Mouse (Mus musculus): Measurements from ENCODE around the gene Ralgapa2.

The Ralgapa2 gene

GRCm38 (mm10) chr2:146218881-146219535 is 293.1 kb downstream of the Ralgapa2 start:
- 42% methylated on average over 19 of the region's 19 CpGs for WGBS

- 12% methylated on average over 40 of the region's 40 CpGs for WGBS
These were observed 293.9 kb downstream of the Ralgapa2 start for GRCm38 (mm10) chr2:146218161-146218691.

DNA sequence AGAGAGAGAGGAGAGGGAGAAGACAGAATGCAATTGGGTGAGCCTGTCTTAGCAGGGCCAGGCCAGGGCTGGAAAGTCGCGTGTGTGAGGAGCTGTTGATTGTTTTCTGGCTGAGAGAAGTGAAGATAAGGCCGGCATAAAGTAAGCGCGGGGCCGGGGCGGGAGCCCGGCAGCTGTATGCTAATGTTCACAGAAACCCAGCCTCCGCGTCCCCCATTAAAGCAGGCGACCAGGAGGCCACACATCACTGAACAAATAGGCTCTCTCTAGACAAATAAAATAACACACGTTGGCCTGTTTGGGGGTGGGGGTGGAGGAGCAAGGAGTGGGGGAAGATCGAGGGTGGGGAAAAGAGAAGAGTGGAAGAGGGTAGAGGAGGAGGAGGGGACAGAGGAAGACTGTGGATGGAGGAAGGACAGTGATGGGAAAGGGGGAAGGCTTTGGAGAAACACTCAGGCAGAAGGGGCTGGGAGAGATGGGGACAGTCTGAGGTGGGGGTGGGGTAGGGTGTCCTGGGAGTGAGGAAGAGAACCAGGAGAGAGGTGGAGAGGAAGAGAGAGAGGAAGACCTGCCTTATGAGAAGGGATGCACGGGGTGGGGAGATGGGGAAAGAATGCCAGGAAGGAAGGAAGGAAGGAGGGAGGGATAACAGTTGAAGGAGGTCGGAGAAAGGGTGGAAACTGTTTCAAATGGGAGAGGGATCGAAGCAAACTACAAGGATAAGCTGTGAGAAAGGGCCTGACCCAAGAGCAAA is 294.7 kb downstream of the Ralgapa2 start:
- WGBS = 10% methylated on average over 16 of the region's 16 CpGs

DNA sequence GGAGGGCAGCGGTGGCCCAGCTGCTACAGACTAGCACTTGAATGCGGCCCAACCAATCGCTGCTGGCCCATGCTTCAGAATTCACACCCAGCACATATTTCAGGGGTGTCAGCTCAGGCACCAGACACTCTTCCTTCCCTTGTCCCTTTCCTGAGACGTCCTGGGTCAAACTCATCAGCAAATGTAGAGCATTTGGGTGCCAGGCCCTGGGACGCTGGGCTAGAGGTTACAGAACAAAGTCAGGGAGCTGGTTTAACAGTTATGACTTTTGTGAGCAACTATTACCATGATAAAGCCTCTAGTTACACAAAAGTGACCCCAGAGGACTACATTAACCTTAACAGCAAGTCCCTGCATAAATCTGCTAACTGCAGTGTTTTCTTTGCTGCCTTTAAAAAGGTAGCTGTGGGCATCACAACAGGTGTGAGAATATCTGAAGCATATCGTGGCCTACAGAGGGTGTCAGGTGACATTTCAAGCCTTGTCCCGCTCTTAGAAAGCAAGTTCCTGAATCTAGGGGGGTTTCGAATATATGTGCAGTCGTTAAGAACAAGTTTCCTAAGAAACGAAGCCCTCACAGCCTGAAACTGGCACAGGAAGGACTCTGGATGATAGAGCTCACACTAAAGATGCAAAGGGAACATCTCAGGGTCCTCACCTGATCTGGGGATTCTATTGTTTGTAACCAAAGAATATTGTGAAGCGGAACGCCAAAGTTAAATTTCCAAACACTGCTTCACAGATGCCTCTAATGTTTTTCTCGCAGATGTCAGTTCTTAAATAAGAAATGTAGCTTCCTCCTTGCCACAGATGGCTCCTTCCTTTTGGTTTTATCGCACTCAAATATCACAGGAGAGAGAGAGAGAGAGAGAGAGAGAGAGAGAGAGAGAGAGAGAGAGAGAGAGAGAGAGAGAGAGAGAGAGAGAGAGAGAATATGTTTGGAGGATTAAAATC is 295.8 kb downstream of the Ralgapa2 start:
- WGBS = 42% methylated on average over 14 of the region's 14 CpGs

DNA sequence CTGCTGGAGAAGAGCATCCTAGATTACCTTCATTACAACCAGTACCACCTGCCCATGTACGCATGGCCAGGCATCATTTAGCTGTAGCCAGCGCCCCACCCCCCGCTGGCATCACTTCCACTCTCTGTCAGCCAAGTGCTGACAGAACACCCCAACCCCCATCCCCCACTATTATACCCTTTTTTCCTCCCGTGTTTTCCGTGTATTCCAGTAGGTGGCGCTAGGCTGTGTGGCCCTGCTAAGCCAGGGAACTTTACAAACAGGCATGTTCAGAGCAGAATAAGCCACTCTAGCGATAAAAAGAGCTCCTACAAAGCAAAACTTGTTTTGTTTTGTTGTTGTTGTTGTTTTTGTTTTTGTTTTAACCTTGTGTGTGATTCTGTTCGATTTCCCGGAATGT is 297.4 kb downstream of the Ralgapa2 start:
- WGBS = 2% methylated on average over 9 of the region's 9 CpGs

- WGBS = 75% methylated on average over 4 of the region's 4 CpGs
These were observed 301.2 kb downstream of the Ralgapa2 start for GRCm38 (mm10) chr2:146210968-146211367.

DNA sequence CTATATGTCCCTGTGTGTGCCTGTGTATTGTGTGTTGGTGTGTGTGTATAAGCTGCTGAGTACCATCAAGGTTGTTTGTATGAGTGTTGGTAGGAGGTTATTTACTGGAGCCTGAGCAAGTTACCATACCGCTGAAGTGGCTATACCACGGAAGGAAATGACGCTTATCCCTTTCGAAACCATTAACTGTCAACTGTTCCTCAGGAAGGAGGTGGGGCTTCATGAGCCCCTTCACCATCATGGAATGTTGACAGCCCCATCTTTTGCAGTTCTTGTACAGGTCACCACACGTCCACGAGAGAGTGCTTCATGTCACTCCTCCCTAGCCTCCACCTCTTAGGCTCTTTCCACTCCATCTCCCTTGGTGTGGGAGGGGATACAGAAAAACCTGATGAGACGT is 314.2 kb downstream of the Ralgapa2 start:
- WGBS = 88% methylated on average over 7 of the region's 7 CpGs

DNA sequence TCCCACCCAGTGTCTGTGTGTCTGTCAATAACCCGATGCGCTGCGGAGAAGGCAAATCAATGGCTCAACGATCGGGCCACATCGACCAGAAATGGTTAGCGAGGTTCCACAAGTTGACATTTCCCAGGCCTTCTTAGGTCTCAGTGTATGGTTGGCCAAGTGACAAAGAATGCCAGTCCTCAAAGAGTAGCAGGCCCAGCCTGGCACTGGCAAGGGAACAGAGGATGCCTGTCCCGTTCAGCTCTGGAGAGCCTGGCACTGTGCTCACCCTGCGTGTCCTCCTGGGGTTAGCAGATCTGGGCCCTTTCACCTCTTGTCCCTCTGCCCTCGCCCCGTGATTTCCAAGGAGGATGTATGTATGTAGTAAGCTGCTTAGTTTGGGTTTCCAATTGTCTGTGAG is 316.0 kb downstream of the Ralgapa2 start:
- WGBS = 75% methylated on average over 11 of the region's 11 CpGs
